7 mouse cellular contexts compared by ENCODE assay signal in genomic region chr10:118007846-118008245, GRCm38 (mm10).
"Had no signal": no experiment of that assay in that cellular context is flagged by ENCODE, and none has a peak within 500 bp of the region (broad histone marks: within the 10 kb centered on the region; RNA-seq: fewer than 3 reads in every experiment).

No protein-coding gene starts in this region.

- DNase-seq: kidney, adult 8-10 months; kidney, postnatal 14 days; kidney, postnatal 4 days; liver; lung, adult 18-20 months; lung, postnatal 10 days; lung, postnatal 36 days had no signal
